ENCODE assay signal across 21 mouse cellular contexts in genomic region chr11:95467731-95468130, GRCm38 (mm10). TPM values are rescaled to one million over a fixed set of nuclear protein-coding genes. Genes with fewer than 3 reads are reported as not detected.
DNase-seq lines count a peak whose midpoint lies in the region; ATAC-seq and TF ChIP-seq lines count a peak whose summit lies in the region.
"Had no signal": no experiment of that assay in that cellular context is flagged by ENCODE, and none has a peak within 500 bp of the region (broad histone marks: within the 10 kb centered on the region; RNA-seq: fewer than 3 reads in every experiment).

No protein-coding gene starts in this region.

- ATAC-seq in forebrain, embryonic 13.5 days, result no peak
- ATAC-seq: forebrain, embryonic 16.5 days; hindbrain, embryonic 16.5 days; midbrain, embryonic 16.5 days had no signal

- no peak overlapping the region for H3K4me2 ChIP-seq in forebrain, embryonic 13.5 days
- H3K4me2 ChIP-seq: liver, embryonic 11.5 days had no signal

- H3K36me3 ChIP-seq in forebrain, embryonic 13.5 days (ENCODE audit: poor library complexity, severe bottlenecking), result peaks cover 22% of the 10 kb centered on the region

- no peaks in the 10 kb centered on the region for H3K9me3 ChIP-seq in forebrain, embryonic 13.5 days (replicated peaks)
- H3K9me3 ChIP-seq: embryonic facial prominence, embryonic 10.5 days; megakaryocyte, embryonic 14.5 days had no signal

- no peak overlapping the region for H3K4me3 ChIP-seq in embryonic fibroblast, embryonic 13.5 days (ENCODE audit: insufficient read depth, low read length)
- no peak overlapping the region for H3K4me3 ChIP-seq in forebrain, embryonic 13.5 days
- H3K4me3 ChIP-seq: embryonic facial prominence, embryonic 10.5 days; megakaryocyte, embryonic 14.5 days had no signal

- no peak overlapping the region for H3K9ac ChIP-seq in forebrain, embryonic 13.5 days

- peak overlapping the region; percentile 96 for H3K27ac ChIP-seq in embryonic fibroblast, embryonic 13.5 days (ENCODE audit: insufficient read depth, low read length)
- H3K27ac ChIP-seq in forebrain, embryonic 13.5 days, result no peak overlapping the region
- H3K27ac ChIP-seq: embryonic facial prominence, embryonic 10.5 days; kidney, postnatal 0 days had no signal

- WGBS in forebrain, embryonic 13.5 days, result 85% methylated on average over 1 of the region's 1 CpGs

- no peaks in the 10 kb centered on the region for H3K27me3 ChIP-seq in forebrain, embryonic 13.5 days
- H3K27me3 ChIP-seq: megakaryocyte, embryonic 14.5 days had no signal

- no peak for TF ChIP-seq POLR2A in embryonic fibroblast, embryonic 13.5 days (IDR thresholded peaks at IDR 0.05; ENCODE audit: low read depth, low read length)

- peaks cover 6% of the 10 kb centered on the region for H3K4me1 ChIP-seq in embryonic fibroblast, embryonic 13.5 days (ENCODE audit: control insufficient read depth, insufficient read depth, low read length)
- H3K4me1 ChIP-seq in forebrain, embryonic 13.5 days, result no peaks in the 10 kb centered on the region
- H3K4me1 ChIP-seq: embryonic facial prominence, embryonic 10.5 days had no signal

- peak; percentile 70 for DNase-seq in adrenal gland, adult 2 months
- DNase-seq in adrenal gland, adult 18-20 months (ENCODE audit: low spot score in 2 of 2), result no peak
- DNase-seq in 3T3-L1 (ENCODE audit: low read depth, low spot score), result peak; percentile 75
- DNase-seq in adipocyte (ENCODE audit: low spot score), result peak; percentile 6
- DNase-seq in left cerebral cortex, adult 18-20 months (ENCODE audit: low spot score in 2 of 2), result no peak
- no peak for DNase-seq in spleen, adult 12 weeks (ENCODE audit: low spot score)
- DNase-seq: cerebellum, adult 8-10 months; gastrocnemius, postnatal 25 days; kidney, adult 18-20 months; right cerebral cortex, postnatal 25 days had no signal

- TF ChIP-seq CTCF in embryonic fibroblast, embryonic 13.5 days (IDR thresholded peaks at IDR 0.05; ENCODE audit: borderline replicate concordance, insufficient read depth, low read length), result no peak

RNA-seq across cellular contexts. Expression of gene Nxph3, which starts 46.6 kb away (rescaled TPM):
- total RNA-seq in adrenal gland, adult 2 months (2021), result 1 to 10 TPM; 1.9 to 6.2 TPM
- polyA plus RNA-seq in adrenal gland, adult 2 months (2012; rRNA removed), result 1.6 and 2.6 TPM in 2 replicates
- total RNA-seq in adrenal gland, adult 18-20 months (2021), result 1 to 10 TPM; 2.3 to 9.4 TPM
- polyA plus RNA-seq in embryonic fibroblast, embryonic 13.5 days (2011; ENCODE audit: insufficient read length, low read depth, missing spikeins), result 1.1 and 1.6 TPM in 2 replicates
- total RNA-seq in left cerebral cortex, adult 18-20 months (2021), result 10 to 100 TPM; 23.4 to 32.6 TPM
- polyA plus RNA-seq in forebrain, embryonic 13.5 days (2015; fragmentation: Nextera tagmentation; extraction: Ambion mirVana), result 1.8 and 2.2 TPM in 2 replicates
- total RNA-seq: hematopoietic stem cell, adult 5-6 weeks; neutrophil, adult 5-6 weeks had no signal

RNA-seq across cellular contexts. Expression of gene Spop, which starts 53.9 kb away (rescaled TPM):
- total RNA-seq in adrenal gland, adult 2 months (2021), result 100 to 1,000 TPM; 105 to 187 TPM
- polyA plus RNA-seq in adrenal gland, adult 2 months (2012; rRNA removed), result 39.1 and 45.3 TPM in 2 replicates
- total RNA-seq in adrenal gland, adult 18-20 months (2021), result 100 to 1,000 TPM; 134 to 145 TPM
- polyA plus RNA-seq in embryonic fibroblast, embryonic 13.5 days (2011; ENCODE audit: insufficient read length, low read depth, missing spikeins), result 122 and 155 TPM in 2 replicates
- 100 to 1,000 TPM; 174 to 182 TPM for total RNA-seq in left cerebral cortex, adult 18-20 months (2021)
- 175 and 178 TPM in 2 replicates for polyA plus RNA-seq in forebrain, embryonic 13.5 days (2015; fragmentation: Nextera tagmentation; extraction: Ambion mirVana)

Comparison
In these comparisons a context has a peak if more than half of its experiments do, and no peak if none do; other contexts are left out.
1. DNase-seq: peak in adrenal gland, adult 2 months (single experiment), 3T3-L1 (single experiment) and adipocyte (single experiment); none in adrenal gland, adult 18-20 months (0 of 2), left cerebral cortex, adult 18-20 months (0 of 2) and spleen, adult 12 weeks (single experiment).